Mouse (Mus musculus): ENCODE results near the gene Srrm4. TPM values are rescaled to one million over a fixed set of nuclear protein-coding genes. Genes with fewer than 3 reads are reported as not detected.
A peak's percentile ranks its signal among the peaks of the same experiment; 100 is the strongest.

Gene Srrm4
- polyA plus RNA-seq, 1 experiment from 2014 or later, result 1.0 TPM

DNA sequence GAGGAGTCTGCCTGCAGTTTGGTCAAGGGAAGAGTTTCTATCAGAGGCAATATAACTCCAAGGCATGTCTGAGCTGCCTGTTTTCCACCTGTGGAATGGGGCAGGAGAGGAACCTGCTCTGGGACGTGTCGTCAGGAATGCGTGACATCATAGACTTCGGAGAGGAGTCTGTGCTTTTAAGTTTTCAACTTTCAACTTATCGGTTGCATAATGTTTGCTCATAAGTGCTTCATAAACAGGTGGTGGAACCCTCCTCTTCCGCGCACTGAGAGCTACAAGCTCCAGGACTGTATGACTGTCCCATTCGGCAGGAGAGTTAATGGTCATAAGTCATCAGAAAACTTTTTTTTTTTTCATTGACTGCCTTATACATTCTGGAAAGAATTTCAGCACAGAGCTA is 167.9 kb downstream of the Srrm4 start:
- H3K9me3 ChIP-seq (ENCODE audit: low read length), result no peaks in the 10 kb centered on the region
- peak overlapping the region; percentile 61; the same call in 1 of the 2 replicates for H3K4me2 ChIP-seq (ENCODE audit: low read depth, low read length)
- H3K27me3 ChIP-seq (ENCODE audit: insufficient read depth, low read length), result no peaks in the 10 kb centered on the region
- TF ChIP-seq EP300 (IDR thresholded peaks at IDR 0.05; ENCODE audit: low read depth) (no peak), CTCF (IDR thresholded peaks at IDR 0.05; ENCODE audit: low read depth) (no peak)
- H3K36me3 ChIP-seq (replicated peaks; ENCODE audit: insufficient read depth, low read length), result no peaks in the 10 kb centered on the region
- H3K4me1 ChIP-seq (ENCODE audit: insufficient read depth), result peaks cover 7% of the 10 kb centered on the region; the same call in 1 of the 2 replicates
- no peak overlapping the region for H3K9ac ChIP-seq (replicated peaks)
- H3K4me3 ChIP-seq (ENCODE audit: low read depth, low read length), result no peak overlapping the region
- WGBS (ENCODE audit: insufficient replicate concordance), result 61% methylated on average over 8 of the region's 8 CpGs
- no peak for DNase-seq
- H3K27ac ChIP-seq (ENCODE audit: low read depth), result peak overlapping the region; percentile 62; the same call in 1 of the 2 replicates
- no peak for ATAC-seq

GRCm38 (mm10) chr5:116422699-116423201 is 168.9 kb downstream of the Srrm4 start, which contains the start of gene Hspb8:
Hspb8 (minus strand) TSS chr5:116422864.
- H3K4me1 ChIP-seq (ENCODE audit: insufficient read depth), result peaks cover 7% of the 10 kb centered on the region; the same call in 1 of the 2 replicates
- ATAC-seq (peak; percentile 88), DNase-seq (peak; percentile 81)
- H3K4me3 ChIP-seq (ENCODE audit: low read depth, low read length), result peak within 1 kb of the TSS; percentile 57
- no peaks in the 10 kb centered on the region for H3K27me3 ChIP-seq (ENCODE audit: insufficient read depth, low read length)
- WGBS (ENCODE audit: insufficient replicate concordance), result 4% methylated on average over 20 of the region's 20 CpGs
- H3K27ac ChIP-seq (ENCODE audit: low read depth), result peak within 1 kb of the TSS; percentile 91
- H3K4me2 ChIP-seq (ENCODE audit: low read depth, low read length), result peak within 1 kb of the TSS; percentile 61
- peak within 1 kb of the TSS; percentile 79 for H3K9ac ChIP-seq (replicated peaks)
- no peaks in the 10 kb centered on the region for H3K36me3 ChIP-seq (replicated peaks; ENCODE audit: insufficient read depth, low read length)
- TF ChIP-seq EP300 (IDR thresholded peaks at IDR 0.05; ENCODE audit: low read depth) (peak; percentile 59), CTCF (IDR thresholded peaks at IDR 0.05; ENCODE audit: low read depth) (no peak)
- no peaks in the 10 kb centered on the region for H3K9me3 ChIP-seq (ENCODE audit: low read length)

DNA sequence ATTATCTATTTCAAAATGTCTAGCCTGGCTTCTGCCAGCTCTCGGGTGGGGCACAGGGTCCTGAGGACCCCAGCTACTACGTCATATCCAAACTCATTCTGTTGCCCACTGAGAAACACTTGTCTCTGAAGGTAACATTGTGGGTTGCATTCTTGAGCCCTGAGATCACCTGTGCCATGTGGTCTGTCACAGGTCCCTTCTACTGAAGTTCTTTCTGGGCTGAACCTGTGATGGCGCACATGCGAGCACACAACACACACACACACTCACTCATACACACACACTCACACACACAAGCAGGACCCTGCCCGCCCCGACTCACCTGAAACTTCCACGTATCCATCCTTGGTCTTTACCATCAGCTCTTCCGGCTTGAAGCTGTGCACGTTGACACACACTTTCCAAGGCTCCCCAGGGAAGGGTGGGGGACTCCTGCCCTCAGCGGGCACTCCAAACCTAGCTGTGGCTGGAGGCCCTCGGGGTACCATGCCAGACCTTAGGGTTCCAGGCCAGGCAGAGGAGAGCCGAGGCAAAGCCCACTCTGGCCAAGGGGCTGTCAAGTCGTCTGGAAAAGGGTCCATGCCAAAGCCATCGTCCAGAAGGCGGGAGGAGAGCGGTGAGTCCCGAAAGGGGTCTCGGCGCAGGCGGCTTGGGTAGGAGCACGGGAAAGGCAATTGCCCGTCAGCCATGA is 169.7 kb downstream of the Srrm4 start:
- WGBS (ENCODE audit: insufficient replicate concordance), result 61% methylated on average over 22 of the region's 22 CpGs
- Histone ChIP-seq H3K9ac (replicated peaks) (peak overlapping the region; percentile 79), H3K27me3 (ENCODE audit: insufficient read depth, low read length) (no peaks in the 10 kb centered on the region), H3K4me3 (ENCODE audit: low read depth, low read length) (peak overlapping the region; percentile 57), H3K4me1 (ENCODE audit: insufficient read depth) (peaks cover 7% of the 10 kb centered on the region; the same call in 1 of the 2 replicates), H3K27ac (ENCODE audit: low read depth) (peak overlapping the region; percentile 91), H3K4me2 (ENCODE audit: low read depth, low read length) (peak overlapping the region; percentile 61), H3K36me3 (replicated peaks; ENCODE audit: insufficient read depth, low read length) (peaks cover 5% of the 10 kb centered on the region; the same call in 1 of the 2 replicates), H3K9me3 (ENCODE audit: low read length) (no peaks in the 10 kb centered on the region)
- TF ChIP-seq EP300 (IDR thresholded peaks at IDR 0.05; ENCODE audit: low read depth) (no peak), CTCF (IDR thresholded peaks at IDR 0.05; ENCODE audit: low read depth) (no peak)
- ATAC-seq (no peak), DNase-seq (peak; percentile 31)

DNA sequence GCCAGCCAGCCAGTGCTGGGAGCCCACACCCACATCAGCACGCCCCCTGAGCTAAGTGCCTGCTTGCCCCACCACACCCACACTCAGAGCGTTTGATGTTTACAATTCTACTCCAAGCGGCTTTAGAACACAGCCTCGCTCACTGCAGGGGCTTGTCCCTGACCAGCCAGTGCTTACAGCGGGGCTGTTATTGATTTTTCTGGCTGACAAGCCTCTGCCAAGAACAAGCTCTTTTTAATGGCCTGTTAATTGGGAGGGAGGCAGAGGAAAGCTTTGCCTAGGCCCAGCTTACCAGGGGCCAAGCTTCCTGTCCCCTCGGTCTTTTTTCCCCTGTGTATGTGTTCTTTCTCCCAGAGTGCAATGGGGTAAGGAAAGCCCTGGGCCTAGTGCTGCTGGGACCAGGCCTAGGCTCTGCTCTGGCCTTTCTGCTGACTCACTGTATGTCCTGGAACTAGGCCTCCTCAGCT is 170.8 kb downstream of the Srrm4 start:
- no peak for TF ChIP-seq CTCF (IDR thresholded peaks at IDR 0.05; ENCODE audit: low read depth)
- TF ChIP-seq EP300 (IDR thresholded peaks at IDR 0.05; ENCODE audit: low read depth), result 0 out of 2 replicates have a peak, but pooled peaks have one; percentile 43
- peak overlapping the region; percentile 48 for H3K9ac ChIP-seq (replicated peaks)
- H3K36me3 ChIP-seq (replicated peaks; ENCODE audit: insufficient read depth, low read length), result peaks cover 5% of the 10 kb centered on the region; the same call in 1 of the 2 replicates
- 43% methylated on average over 6 of the region's 6 CpGs for WGBS (ENCODE audit: insufficient replicate concordance)
- H3K9me3 ChIP-seq (ENCODE audit: low read length), result no peaks in the 10 kb centered on the region
- peak overlapping the region; percentile 62 for H3K4me2 ChIP-seq (ENCODE audit: low read depth, low read length)
- peak overlapping the region; percentile 76 for H3K27ac ChIP-seq (ENCODE audit: low read depth)
- H3K4me1 ChIP-seq (ENCODE audit: insufficient read depth), result peaks cover 7% of the 10 kb centered on the region; the same call in 1 of the 2 replicates
- DNase-seq, result peak; percentile 61
- peak; percentile 72 for ATAC-seq
- no peaks in the 10 kb centered on the region for H3K27me3 ChIP-seq (ENCODE audit: insufficient read depth, low read length)
- peak overlapping the region; percentile 45 for H3K4me3 ChIP-seq (ENCODE audit: low read depth, low read length)

DNA sequence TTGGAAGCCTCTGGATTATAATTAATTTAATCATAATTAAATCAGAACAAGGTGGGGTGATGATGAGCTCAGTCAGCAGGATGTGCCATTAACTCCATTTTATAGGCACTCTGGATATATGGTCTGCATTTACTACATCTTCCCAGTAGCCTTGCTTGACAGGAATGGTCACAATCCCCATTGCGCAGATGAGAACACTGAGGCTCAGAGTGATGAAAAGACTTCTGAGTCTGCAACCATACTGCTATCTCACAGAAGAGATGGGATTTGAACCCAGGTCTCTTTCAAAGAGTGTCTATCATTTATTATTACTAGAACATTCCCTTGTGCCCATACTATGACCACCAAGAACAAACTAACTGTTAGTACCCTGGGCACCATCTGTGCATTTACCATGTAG is 171.4 kb downstream of the Srrm4 start:
- H3K9ac ChIP-seq (replicated peaks), result peak overlapping the region; percentile 48; the same call in 1 of the 2 replicates
- H3K9me3 ChIP-seq (ENCODE audit: low read length), result no peaks in the 10 kb centered on the region
- ATAC-seq (no peak), DNase-seq (no peak)
- H3K27ac ChIP-seq (ENCODE audit: low read depth), result peak overlapping the region; percentile 76
- no peaks in the 10 kb centered on the region for H3K27me3 ChIP-seq (ENCODE audit: insufficient read depth, low read length)
- TF ChIP-seq EP300 (IDR thresholded peaks at IDR 0.05; ENCODE audit: low read depth), result no peak
- no peak for TF ChIP-seq CTCF (IDR thresholded peaks at IDR 0.05; ENCODE audit: low read depth)
- peaks cover 5% of the 10 kb centered on the region; the same call in 1 of the 2 replicates for H3K36me3 ChIP-seq (replicated peaks; ENCODE audit: insufficient read depth, low read length)
- 82% methylated on average over 1 of the region's 1 CpGs for WGBS (ENCODE audit: insufficient replicate concordance)
- H3K4me2 ChIP-seq (ENCODE audit: low read depth, low read length), result peak overlapping the region; percentile 62
- peak overlapping the region; percentile 45 for H3K4me3 ChIP-seq (ENCODE audit: low read depth, low read length)
- H3K4me1 ChIP-seq (ENCODE audit: insufficient read depth), result peaks cover 7% of the 10 kb centered on the region; the same call in 1 of the 2 replicates
